Mouse (Mus musculus): ENCODE measurements around the gene Olfr49.

Olfr49 gene

GRCm38 (mm10) chr14:54284839-54285238 lies at the start of gene Olfr49:
Olfr49 (minus strand) TSS chr14:54284939.
- no peak for DNase-seq (ENCODE audit: low read depth, low spot score)

- DNase-seq (ENCODE audit: low read depth, low spot score), result no peak
These were observed 48.9 kb upstream of the Olfr49 start for GRCm38 (mm10) chr14:54333452-54334189.

GRCm38 (mm10) chr14:54332176-54333074 lies 47.7 kb upstream of the Olfr49 start:
- no peak for DNase-seq (ENCODE audit: low read depth, low spot score)

GRCm38 (mm10) chr14:54331178-54331577 lies 46.4 kb upstream of the Olfr49 start:
- DNase-seq (ENCODE audit: low read depth, low spot score), result no peak

GRCm38 (mm10) chr14:54329201-54329600 lies 44.5 kb upstream of the Olfr49 start:
- DNase-seq (ENCODE audit: low read depth, low spot score), result no peak

- no peak for DNase-seq (ENCODE audit: low read depth, low spot score)
These were observed 43.8 kb upstream of the Olfr49 start for GRCm38 (mm10) chr14:54328548-54328947.

GRCm38 (mm10) chr14:54324486-54324885 lies 39.7 kb upstream of the Olfr49 start:
- DNase-seq (ENCODE audit: low read depth, low spot score), result no peak

GRCm38 (mm10) chr14:54321556-54322376 lies 37.0 kb upstream of the Olfr49 start:
- no peak for DNase-seq (ENCODE audit: low read depth, low spot score)

- no peak for DNase-seq (ENCODE audit: low read depth, low spot score)
These were observed 27.0 kb upstream of the Olfr49 start for GRCm38 (mm10) chr14:54311763-54312162.

- no peak for DNase-seq (ENCODE audit: low read depth, low spot score)
These were observed 15.9 kb upstream of the Olfr49 start for GRCm38 (mm10) chr14:54300676-54301075.

- DNase-seq (ENCODE audit: low read depth, low spot score), result no peak
These were observed 15.4 kb upstream of the Olfr49 start for GRCm38 (mm10) chr14:54300136-54300535.

- no peak for DNase-seq (ENCODE audit: low read depth, low spot score)
These were observed 8.3 kb downstream of the Olfr49 start for GRCm38 (mm10) chr14:54276446-54276845.

GRCm38 (mm10) chr14:54272696-54273095 lies 12.0 kb downstream of the Olfr49 start:
- DNase-seq (ENCODE audit: low read depth, low spot score), result no peak

GRCm38 (mm10) chr14:54271976-54272606 lies 12.6 kb downstream of the Olfr49 start:
- DNase-seq (ENCODE audit: low read depth, low spot score), result no peak

GRCm38 (mm10) chr14:54270413-54270812 lies 14.3 kb downstream of the Olfr49 start:
- no peak for DNase-seq (ENCODE audit: low read depth, low spot score)

- DNase-seq (ENCODE audit: low read depth, low spot score), result no peak
These were observed 15.2 kb downstream of the Olfr49 start for GRCm38 (mm10) chr14:54269566-54269965.

GRCm38 (mm10) chr14:54267966-54268365 lies 16.8 kb downstream of the Olfr49 start:
- DNase-seq (ENCODE audit: low read depth, low spot score), result no peak

- no peak for DNase-seq (ENCODE audit: low read depth, low spot score)
These were observed 18.8 kb downstream of the Olfr49 start for GRCm38 (mm10) chr14:54265951-54266350.

GRCm38 (mm10) chr14:54265093-54265492 lies 19.6 kb downstream of the Olfr49 start:
- no peak for DNase-seq (ENCODE audit: low read depth, low spot score)

- no peak for DNase-seq (ENCODE audit: low read depth, low spot score)
These were observed 20.5 kb downstream of the Olfr49 start for GRCm38 (mm10) chr14:54264231-54264630.

GRCm38 (mm10) chr14:54263099-54263498 lies 21.6 kb downstream of the Olfr49 start:
- no peak for DNase-seq (ENCODE audit: low read depth, low spot score)
